Mouse (Mus musculus) macrophage (primary cell): ENCODE results near the gene Gm11937. TPM values are rescaled to one million over a fixed set of nuclear protein-coding genes. Genes with fewer than 3 reads are reported as not detected.
"Not testable (repeated sequence)": the region's sequence is repeated elsewhere in the genome, so short reads cannot be mapped to it uniquely, and the experiment has no call there.

Source experiments
- H3K27ac ChIP-seq: fragments of 350-480 bp; formaldehyde crosslinking; 2 replicates; pipeline ENCODE4 v1.9.0; 2021
- H3K36me3 ChIP-seq: fragments of 350-480 bp; formaldehyde crosslinking; 2 replicates; pipeline ENCODE4 v1.9.0; 2021; ENCODE audit errors: inconsistent target
- H3K4me3 ChIP-seq: fragments of 350-480 bp; formaldehyde crosslinking; 2 replicates; pipeline ENCODE4 v1.9.0; 2021; ENCODE audit errors: inconsistent target
- H3K79me2 ChIP-seq: fragments of 350-480 bp; formaldehyde crosslinking; 2 replicates; pipeline ENCODE4 v1.9.0; 2021; ENCODE audit errors: inconsistent target
- WGBS: methylation state at CpG from one replicate; pipeline ENCODE4 v1.1.7; 2026; ENCODE audit warnings: inconsistent platforms; ENCODE audit not compliant: missing documents; 5-methylcytosine and 5-hydroxymethylcytosine counted together
- polyA plus RNA-seq: library from polyadenylated mRNA; stranded (reverse); fragments of 250-400 nt; gene quantifications from 3 replicates; pipeline ENCODE4 v1.2.4, GENCODE M21; 2018; ENCODE audit warnings: inconsistent platforms

Gm11937 gene
- polyA plus RNA-seq, 1 experiment from 2014 or later = not detected

DNA sequence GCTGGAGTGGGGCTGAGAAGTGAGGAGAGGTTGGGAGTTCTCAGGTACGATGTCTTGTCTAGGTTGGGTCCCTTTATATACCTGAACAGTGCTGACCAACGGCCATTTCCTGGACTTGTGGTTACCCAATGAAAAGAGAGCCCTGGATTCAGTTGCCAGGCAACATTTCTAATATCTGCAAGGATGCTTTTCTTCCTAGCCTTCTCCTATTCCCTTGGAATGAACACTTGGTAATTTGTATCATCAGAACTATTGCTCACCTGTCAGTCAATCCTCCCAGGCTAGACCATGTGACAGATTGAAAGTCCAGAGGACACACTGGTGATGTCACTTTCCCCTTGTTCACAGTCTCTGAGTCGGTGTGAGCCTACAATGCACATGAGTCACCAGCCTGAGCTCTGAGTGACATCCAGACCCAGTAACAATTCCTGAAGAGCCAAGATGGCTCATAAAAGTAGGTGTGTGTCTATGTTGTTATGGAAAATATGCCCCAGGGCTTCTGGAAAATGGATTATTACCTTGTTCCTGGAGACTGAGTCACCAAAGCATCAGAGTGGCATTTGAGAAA lies 4.9 kb upstream of the Gm11937 start, which contains the start of gene Krtap2-4:
Gene Krtap2-4 (minus strand): TSS at position 51 of the 568 bp plus-strand sequence.
- no peaks in the 10 kb centered on the region for H3K36me3 ChIP-seq
- H3K79me2 ChIP-seq = no peaks in the 10 kb centered on the region
- WGBS = 70% methylated on average over 3 of the region's 3 CpGs
- H3K27ac ChIP-seq = no peak within 1 kb of the TSS
- H3K4me3 ChIP-seq = no peak within 1 kb of the TSS

DNA sequence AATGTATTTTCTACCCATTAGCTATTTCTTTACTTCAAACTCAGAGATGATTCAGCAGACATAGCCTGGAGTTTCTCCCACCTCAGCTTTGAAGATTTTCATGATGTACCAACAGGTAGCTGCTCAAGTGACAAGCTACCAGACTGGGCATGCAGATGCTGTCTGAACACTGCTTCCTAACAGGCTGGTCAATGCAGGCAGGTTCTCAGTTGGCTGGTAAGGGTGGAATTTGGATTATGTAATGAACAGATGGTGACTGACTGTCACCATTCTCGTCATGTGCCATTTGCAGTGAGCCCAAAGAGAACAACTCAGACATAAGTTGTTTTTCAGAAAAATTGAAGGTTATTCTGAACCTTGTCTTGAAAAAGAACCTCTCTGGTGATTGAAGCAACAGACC lies 863 bp downstream of the Gm11937 start:
- H3K36me3 ChIP-seq = no peaks in the 10 kb centered on the region
- WGBS = 83% methylated on average over 1 of the region's 1 CpGs
- H3K4me3 ChIP-seq = no peak overlapping the region

DNA sequence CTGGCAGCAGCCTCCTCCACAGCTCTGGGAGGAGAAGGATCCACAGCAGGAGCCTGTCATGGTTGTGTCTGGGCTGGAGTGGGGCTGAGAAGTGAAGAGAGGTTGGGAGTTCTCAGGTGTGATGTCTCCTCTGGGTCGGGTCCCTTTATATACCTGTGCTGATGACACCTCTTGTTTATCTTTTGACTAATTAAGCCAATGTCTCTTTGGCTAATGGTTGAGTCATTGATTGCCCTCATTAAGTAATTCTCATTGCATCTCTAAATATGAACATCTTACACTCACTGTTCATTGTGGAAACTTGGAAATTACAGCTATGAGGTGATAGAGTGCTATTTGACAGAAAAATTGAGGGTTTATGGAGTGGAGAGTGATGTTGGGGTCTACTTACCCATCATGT lies 6.8 kb downstream of the Gm11937 start, which contains the start of gene Gm11938:
Gene Gm11938 (minus strand): TSS at position 101 of the 400 bp plus-strand sequence.
- not testable (repeated sequence) for H3K27ac ChIP-seq, H3K79me2 ChIP-seq, H3K36me3 ChIP-seq, H3K4me3 ChIP-seq
- 58% methylated on average over 1 of the region's 1 CpGs for WGBS

More for the DNA sequence above, 863 bp downstream of the Gm11937 start:
- Histone ChIP-seq H3K27ac (no peak overlapping the region), H3K79me2 (no peaks in the 10 kb centered on the region)

DNA sequence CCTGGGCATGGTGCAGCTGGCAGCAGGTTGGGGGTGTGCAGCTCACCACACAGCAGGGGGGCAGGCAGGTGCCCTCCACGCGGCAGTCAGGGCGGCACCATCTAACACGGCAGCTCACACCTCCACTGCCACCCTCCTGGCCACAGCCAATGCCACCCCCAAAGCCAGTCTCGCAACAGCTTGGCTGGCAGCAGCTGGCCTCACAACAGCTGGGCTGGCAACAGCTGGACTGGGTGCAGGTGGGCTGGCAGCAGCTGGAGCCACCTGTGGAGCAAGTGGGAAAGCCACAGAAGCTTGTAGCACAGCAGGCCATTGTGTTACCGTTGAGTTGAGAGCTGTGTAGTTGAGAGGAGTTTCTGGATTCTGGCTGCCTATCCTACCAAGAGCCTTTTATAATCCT lies 12.2 kb downstream of the Gm11937 start, which contains the start of gene Krtap9-3:
Gene Krtap9-3 (minus strand): TSS at position 364 of the 400 bp plus-strand sequence.
- 73% methylated on average over 2 of the region's 6 CpGs for WGBS

DNA sequence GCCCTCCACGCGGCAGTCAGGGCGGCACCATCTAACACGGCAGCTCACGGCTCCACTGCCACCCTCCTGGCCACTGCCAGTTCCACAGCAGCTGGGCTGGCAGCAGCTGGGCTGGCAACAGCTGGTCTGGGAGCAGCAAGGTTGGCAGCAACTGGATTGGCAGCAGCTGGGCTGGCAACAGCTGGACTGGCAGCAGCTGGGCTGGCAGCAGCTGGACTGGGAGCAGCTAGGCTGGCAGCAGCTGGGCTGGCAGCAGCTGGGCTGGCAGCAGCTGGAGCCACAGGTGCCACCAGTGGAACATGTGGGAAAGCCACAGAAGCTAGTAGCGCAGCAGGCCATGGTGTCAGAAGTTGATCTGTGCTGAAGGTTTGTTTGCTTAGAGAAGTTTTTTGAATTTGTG lies 19.0 kb downstream of the Gm11937 start, which contains the start of gene Krtap1-3:
Gene Krtap1-3 (minus strand): TSS at position 359 of the 400 bp plus-strand sequence.
- H3K27ac ChIP-seq = no peak within 1 kb of the TSS
- H3K79me2 ChIP-seq = no peaks in the 10 kb centered on the region
- WGBS = 91% methylated on average over 6 of the region's 6 CpGs
- no peak within 1 kb of the TSS for H3K4me3 ChIP-seq
- H3K36me3 ChIP-seq = no peaks in the 10 kb centered on the region

More for the DNA sequence above, 12.2 kb downstream of the Gm11937 start, which contains the start of gene Krtap9-3:
- not testable (repeated sequence) for H3K79me2 ChIP-seq, H3K36me3 ChIP-seq, H3K27ac ChIP-seq, H3K4me3 ChIP-seq

DNA sequence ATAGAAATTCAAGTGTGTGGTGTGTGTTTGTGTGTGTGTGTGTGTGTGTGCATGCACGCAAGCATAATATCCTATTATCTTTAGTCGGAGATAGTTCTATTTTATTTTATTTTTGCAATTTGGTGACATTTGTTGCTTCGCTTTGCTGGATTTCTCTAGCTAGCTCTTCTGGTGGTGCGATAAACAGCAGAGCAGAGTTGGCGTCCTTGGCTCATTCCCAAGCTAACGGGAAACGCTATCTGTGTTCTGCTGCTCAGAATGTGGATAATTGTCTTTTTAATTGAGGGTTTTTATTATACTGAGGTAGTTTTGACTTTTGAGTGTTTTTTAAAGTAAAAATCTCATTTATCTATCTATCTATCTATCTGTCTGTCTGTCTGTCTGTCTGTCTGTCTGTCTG lies 24.9 kb downstream of the Gm11937 start:
- Histone ChIP-seq H3K27ac (no peak overlapping the region), H3K79me2 (no peaks in the 10 kb centered on the region), H3K4me3 (no peak overlapping the region), H3K36me3 (no peaks in the 10 kb centered on the region)
- WGBS = 94% methylated on average over 7 of the region's 7 CpGs

DNA sequence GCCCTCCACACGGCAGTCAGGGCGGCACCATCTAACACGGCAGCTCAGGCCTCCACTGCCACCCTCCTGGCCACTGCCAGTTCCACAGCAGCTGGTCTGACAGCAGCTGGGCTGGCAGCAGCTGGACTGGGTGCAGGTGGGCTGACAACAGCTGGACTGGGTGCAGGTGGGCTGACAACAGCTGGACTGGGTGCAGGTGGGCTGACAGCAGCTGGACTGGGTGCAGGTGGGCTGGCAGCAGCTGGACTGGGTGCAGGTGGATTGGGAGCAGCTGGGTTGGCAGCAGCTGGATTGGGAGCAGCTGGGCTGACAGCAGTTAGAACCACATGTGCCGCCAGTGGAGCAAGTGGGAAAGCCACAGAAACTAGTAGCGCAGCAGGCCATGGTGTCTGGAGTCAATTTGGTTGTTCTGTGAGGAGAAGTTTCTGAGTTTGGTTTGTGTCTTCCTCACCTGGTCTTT lies 26.7 kb downstream of the Gm11937 start, which contains the start of gene Krtap1-4:
Gene Krtap1-4 (minus strand): TSS at position 410 of the 460 bp plus-strand sequence.
- H3K79me2 ChIP-seq = no peaks in the 10 kb centered on the region
- H3K36me3 ChIP-seq = no peaks in the 10 kb centered on the region
- 86% methylated on average over 5 of the region's 5 CpGs for WGBS

DNA sequence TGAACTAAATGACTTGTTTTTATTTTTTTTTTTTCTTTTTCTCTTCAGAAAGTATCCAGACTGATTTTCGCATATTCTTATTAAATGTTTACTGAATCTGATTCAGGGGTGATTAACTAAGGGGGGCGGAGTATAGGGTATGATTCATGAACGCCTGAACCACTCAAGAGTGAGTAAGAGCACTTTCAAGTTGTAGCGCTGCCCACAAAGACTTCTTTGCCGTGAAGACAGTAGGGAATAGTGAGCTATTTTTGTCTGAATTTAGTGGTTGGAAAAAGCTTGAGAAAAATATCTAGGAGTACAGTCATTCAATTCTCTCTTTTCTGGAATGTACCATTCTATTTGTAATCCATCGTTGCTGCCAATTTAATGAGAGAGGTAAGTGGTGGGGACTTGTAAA lies 28.4 kb downstream of the Gm11937 start:
- no peak overlapping the region for H3K27ac ChIP-seq
- WGBS = 90% methylated on average over 5 of the region's 6 CpGs
- no peak overlapping the region for H3K4me3 ChIP-seq
- H3K36me3 ChIP-seq = no peaks in the 10 kb centered on the region
- H3K79me2 ChIP-seq = no peaks in the 10 kb centered on the region

More for the DNA sequence above, 26.7 kb downstream of the Gm11937 start, which contains the start of gene Krtap1-4:
- Histone ChIP-seq H3K27ac (no peak within 1 kb of the TSS), H3K4me3 (no peak within 1 kb of the TSS)

DNA sequence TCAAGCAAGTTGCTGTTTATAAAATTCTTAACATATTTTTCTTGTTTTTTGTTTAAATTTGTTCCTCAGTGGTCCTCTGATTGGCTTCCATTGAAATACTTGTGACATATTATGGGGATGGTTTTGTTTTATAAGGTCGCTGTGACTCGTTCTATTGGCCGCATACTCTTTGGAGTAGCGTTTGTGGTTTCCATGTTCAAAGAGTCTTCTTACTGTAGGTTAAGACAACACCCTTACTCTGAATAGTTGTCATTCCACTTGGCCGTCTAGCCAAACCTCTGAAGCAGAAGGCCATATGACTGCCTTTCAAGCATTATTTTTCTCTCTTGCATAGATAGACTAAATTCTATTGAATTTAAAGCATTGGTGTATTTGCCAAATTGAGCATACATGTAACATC lies 28.9 kb downstream of the Gm11937 start:
- Histone ChIP-seq H3K4me3 (no peak overlapping the region), H3K79me2 (no peaks in the 10 kb centered on the region)
- 89% methylated on average over 5 of the region's 5 CpGs for WGBS

DNA sequence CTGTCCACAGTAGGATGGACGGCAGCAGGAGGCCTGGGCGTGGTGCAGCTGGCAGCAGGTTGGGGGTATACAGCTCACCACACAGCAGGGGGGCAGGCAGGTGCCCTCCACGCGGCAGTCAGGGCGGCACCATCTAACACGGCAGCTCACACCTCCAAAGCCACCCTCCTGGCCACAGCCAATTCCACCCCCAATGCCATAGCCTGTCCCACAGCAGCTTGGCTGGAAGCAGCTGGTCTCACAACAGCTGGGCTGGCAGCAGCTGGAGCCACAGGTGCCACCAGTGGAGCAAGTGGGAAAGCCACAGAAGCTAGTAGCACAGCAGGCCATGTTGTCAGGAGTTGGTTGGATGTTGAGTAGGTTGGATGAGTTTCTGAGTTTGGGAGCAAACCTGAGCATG lies 29.4 kb downstream of the Gm11937 start, which contains the start of gene Krtap1-5:
Gene Krtap1-5 (minus strand): TSS at position 381 of the 400 bp plus-strand sequence.
- 84% methylated on average over 6 of the region's 6 CpGs for WGBS
- no peaks in the 10 kb centered on the region for H3K79me2 ChIP-seq
- no peaks in the 10 kb centered on the region for H3K36me3 ChIP-seq
- H3K27ac ChIP-seq = no peak within 1 kb of the TSS
- H3K4me3 ChIP-seq = no peak within 1 kb of the TSS

More for the DNA sequence above, 28.9 kb downstream of the Gm11937 start:
- no peak overlapping the region for H3K27ac ChIP-seq
- no peaks in the 10 kb centered on the region for H3K36me3 ChIP-seq

DNA sequence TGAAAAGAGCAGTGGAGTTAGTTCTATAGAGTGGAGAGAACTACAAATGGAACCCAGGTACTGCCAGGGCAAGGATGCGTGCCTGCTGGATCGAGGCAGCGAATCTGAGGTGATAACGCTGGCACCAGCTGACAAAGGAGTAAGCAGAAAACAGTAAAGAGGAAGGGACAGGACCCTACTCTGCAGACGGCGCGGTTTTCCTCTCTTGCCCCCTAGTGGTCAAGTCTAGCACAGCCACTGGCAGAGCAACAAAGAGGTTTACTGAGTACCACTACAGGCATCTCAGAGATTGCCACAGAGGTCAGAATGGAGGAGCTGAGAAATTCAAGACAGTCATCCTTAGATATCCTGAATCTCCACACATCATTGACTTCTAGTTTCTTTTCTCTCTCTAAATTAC lies 35.9 kb downstream of the Gm11937 start:
- no peak overlapping the region for H3K4me3 ChIP-seq
- H3K79me2 ChIP-seq = no peaks in the 10 kb centered on the region
- 2% methylated on average over 7 of the region's 7 CpGs for WGBS
- no peak overlapping the region for H3K27ac ChIP-seq
- H3K36me3 ChIP-seq = no peaks in the 10 kb centered on the region

DNA sequence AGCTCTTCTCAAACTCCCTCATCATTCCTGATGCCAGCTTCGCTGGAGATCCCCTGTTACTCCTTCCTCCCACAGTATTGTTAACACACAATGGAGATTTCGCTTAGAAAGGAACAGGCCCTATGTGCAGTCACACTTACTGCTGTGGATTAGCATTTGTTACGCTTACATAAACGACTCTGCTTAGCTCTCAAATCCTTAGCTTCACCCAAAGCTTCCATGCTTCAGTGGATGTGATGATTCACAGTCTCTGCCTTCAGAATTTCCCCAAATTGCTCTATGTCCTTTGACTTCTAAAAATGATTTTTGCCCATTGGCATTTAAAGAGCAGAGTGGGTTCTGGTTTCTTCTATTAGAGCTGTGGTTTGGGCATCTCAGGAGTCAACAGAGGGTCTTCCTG lies 36.8 kb downstream of the Gm11937 start:
- no peak overlapping the region for H3K4me3 ChIP-seq
- WGBS = 73% methylated on average over 4 of the region's 4 CpGs
- H3K27ac ChIP-seq = no peak overlapping the region
- H3K36me3 ChIP-seq = no peaks in the 10 kb centered on the region
- H3K79me2 ChIP-seq = no peaks in the 10 kb centered on the region

DNA sequence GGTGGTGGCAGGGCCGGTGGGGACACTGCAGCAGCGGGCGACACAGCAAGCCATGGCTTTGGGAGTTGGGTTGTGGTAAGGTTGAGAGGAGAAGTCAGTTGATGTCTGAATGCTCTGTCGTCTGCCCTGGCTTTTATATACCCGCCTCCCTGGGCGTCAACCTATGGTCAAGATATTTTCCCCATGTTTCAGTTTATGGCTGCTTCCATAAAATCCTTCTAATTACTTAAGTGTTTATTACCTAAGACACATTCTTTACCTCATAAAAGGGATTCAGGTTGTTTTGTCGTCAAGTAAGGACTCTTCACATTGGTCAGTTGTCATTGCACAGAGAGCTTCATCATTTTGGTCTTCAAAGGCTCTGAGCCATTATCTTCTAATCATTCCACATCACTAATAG lies 43.5 kb downstream of the Gm11937 start, which contains the start of gene Krtap3-1:
Gene Krtap3-1 (minus strand): TSS at position 101 of the 400 bp plus-strand sequence.
- Histone ChIP-seq H3K79me2 (no peaks in the 10 kb centered on the region), H3K4me3 (no peak within 1 kb of the TSS), H3K27ac (no peak within 1 kb of the TSS), H3K36me3 (no peaks in the 10 kb centered on the region)
- 84% methylated on average over 7 of the region's 7 CpGs for WGBS

DNA sequence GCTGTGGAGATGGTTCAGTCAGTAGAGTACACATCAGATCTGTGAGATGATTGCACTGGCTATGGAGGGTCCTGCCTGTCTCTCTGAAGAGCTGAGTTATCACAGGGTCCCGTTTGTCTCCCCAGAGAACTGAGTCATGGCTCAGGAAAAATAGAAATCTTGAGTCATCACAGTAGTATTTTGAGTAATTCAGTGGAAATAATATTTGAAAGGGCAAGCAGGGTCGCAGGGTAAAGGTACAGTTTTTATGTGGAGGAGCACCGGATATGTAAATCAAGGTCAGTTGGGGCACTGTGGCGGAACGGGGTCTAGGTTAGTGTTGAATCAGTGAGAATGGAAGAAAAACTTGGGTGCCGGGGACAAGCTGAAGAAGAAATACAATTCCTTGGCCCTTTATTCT lies 47.4 kb downstream of the Gm11937 start:
- 81% methylated on average over 6 of the region's 6 CpGs for WGBS
- H3K79me2 ChIP-seq = no peaks in the 10 kb centered on the region
- no peaks in the 10 kb centered on the region for H3K36me3 ChIP-seq
- no peak overlapping the region for H3K4me3 ChIP-seq
- no peak overlapping the region for H3K27ac ChIP-seq
